Mouse (Mus musculus) fat pad, adult 2 months (tissue): ENCODE measurements around the gene Kpna4.

Experiments
- DNase-seq: peaks from one replicate; pipeline ENCODE4 v3.0.0-alpha.2; 2011; ENCODE audit warnings: low read depth, low spot score; ENCODE audit errors: extremely low read depth

Kpna4 gene

DNA sequence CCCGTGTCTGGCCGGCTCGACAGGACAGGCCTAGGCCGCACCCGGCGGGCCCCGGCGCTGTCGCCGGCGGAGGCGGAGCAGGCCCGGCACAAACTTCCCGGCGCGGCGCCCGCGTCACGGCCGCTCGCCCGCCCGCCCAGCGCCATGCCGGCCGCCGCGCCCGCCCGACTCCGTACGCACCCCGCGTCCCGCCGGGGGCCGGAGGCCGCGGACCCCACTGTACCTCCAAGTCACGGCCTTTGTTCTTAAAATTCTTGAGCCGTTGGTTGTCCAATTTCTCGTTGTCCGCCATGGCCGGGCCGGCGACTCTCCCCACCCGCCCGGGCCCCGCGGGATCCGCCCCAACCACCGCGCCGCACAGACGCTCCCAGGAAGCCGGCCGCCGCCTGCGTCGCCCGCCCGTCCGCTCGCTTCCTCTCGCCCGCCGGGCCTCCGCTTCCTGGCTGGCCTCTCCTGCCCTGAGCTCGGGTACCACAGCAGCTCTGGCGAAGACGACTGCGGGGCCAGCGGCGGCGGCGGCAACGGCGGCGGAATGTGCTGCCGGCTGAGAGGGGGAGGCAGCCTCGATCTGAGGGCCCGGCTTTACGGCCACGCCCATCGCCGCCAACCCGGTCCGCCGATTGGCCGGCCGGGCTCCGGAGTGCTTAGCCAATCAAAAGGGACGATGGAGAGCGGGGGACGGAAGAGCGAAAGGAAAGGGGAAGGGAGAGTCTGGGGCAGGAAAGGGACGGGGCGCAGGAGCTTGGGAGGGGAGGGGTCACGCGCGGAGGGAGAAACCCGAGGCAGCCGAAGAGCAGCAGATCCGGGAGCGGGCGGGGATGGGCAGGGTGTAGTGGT lies at the start of gene Kpna4:
TSS of gene Kpna4 (minus strand) at position 605 of the 837 bp plus-strand sequence.
- peak; percentile 37 for DNase-seq

DNA sequence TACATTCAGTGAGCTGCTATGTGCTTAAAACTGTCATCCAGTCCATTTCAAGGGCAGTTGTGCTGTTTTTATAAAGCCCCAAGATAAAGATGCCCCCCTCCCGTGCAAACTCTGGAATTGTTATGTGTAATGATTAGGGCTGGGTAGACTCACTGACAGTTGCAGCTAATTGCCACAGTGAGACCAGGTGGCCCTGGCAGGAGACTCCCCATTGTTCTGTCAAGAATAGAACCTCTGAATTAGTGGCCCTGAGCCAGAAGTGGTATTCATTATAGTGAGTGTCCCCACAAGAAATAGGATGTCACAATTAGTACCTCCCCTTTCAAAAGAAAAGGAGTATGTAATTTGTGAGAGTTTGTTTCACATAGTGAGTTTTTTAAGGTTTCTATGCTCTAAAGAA lies 48.3 kb upstream of the Kpna4 start:
- DNase-seq, result no peak

DNA sequence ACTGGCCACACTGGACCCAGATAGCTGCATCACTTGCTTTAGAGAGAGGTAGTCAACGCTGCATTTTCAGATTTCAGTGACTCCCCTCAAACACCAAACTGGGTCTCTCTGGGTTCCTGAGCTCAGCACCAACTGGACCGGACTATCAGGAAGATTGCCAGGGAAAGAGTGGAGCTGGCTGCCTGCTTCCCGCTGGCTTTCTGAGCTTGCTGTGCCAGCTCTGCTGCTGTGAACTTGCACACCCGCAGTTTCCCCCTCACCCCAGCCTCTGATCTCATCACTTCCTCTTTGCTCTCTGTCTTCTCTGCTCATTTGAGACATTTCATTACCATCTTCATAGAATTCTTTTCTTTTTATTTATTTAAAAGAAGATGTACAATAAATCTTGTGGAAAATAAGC lies 44.2 kb upstream of the Kpna4 start:
- DNase-seq, result no peak

DNA sequence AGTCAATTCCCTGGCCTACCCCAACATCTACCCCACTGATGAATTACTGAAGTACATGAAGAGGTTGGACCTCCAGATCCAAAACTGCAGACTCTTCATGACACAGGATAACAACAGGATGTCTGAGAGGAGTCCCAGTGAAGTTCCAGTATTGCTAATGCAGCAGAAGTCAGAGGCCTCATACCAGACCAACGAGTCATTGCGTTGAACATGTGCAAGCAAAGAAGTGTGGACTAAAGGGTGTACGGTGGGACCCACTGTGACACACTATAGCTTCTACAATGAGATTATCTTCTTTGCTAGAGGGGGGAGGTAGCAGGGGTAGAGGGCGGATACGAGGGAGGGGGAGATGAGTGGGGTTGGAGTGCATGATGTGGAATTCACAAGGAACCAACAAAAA lies 42.9 kb upstream of the Kpna4 start:
- DNase-seq, result no peak

DNA sequence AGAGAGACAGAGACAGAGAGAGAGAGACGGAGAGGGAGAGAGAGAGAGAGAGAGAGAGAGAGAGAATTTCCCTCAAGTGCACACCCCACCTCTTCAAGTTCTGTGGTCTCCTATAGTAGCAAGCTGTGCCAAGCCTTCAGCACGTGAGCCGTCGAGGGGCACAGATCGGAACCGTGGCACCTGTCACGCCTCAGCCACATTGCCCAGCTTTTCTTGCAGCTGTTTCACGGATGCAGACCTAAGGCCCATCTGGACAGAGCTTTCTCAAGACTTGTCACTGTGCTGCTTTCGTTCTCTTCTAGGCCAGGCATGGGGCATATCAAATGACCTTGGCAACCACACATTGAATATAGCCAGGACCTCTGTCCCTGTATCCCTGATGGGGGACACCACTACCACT lies 41.8 kb upstream of the Kpna4 start:
- DNase-seq, result no peak

DNA sequence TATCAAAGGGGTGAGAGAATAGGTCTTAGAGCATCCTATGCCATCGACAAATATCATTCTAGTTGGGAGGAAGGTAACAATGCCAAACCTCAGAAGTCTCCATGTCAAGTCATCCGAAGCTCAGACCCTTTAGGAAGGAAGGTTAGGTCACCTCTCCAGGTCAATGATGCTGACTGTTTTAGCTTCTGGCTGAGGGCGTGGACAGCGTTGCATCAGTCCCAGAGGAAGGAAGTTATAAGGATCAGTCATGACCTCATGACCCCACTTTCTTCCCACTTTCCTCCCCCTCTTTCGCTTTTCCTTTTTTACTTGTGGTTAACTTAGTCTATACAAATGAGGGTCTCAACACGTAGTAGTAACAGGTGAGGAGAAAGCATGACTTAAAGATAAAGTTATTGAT lies 36.1 kb upstream of the Kpna4 start:
- DNase-seq, result no peak

DNA sequence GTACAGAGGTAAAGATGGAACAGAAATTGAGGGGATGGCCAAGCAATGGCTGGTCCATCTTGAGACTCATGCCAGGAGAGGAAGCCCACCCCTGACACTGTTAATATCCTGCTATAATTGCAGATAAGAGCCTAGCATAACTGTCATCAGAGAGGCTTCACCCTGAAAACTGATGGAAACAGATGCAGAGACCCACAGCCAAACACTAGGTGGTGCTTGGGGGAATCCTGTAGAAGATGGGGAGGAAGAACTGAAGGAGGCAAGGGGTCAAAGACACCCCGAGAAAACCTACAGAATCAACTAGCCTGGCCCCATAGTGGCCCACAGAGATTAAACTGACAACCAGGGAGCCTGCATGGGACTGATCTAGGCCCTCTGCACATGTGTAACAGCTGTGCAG lies 33.5 kb upstream of the Kpna4 start:
- no peak for DNase-seq

DNA sequence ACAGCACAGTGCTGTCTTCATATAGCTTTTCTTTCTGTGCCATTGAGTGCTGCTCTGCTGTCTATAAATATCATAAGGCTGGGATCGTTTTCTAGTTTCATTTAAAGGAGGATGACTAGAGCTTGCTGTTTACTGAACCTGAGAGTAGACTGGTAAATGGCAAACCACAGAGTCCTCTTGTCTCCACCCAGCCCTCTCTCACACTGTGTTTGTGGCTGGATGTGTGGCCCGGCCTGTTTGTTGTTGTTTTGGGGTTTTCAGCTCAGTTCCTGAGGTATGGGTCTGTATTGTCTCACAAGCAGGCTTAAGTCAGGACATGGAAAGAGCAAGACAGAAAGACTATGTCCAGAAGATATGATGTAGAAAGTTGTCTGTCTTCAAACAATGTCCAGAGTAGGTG lies 32.6 kb upstream of the Kpna4 start:
- DNase-seq, result no peak

DNA sequence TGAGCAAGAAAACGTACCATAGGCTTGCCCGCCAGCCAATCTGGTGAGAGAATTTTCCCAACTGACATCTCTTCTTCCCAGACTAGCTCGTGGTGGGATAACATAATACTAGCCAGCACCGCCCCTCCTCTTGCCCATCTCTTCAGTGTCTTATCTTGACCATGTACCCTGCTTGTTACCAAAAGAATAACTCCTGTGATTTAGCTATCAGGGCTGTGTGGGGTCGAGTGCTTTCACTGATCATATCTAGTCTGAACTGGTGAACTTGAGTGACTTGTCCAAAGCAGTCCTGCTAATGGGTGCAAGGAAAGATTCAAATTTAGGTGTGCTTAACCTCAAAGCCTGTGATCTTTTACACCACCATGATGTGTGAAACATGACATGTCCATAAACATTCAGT lies 31.0 kb upstream of the Kpna4 start:
- no peak for DNase-seq

DNA sequence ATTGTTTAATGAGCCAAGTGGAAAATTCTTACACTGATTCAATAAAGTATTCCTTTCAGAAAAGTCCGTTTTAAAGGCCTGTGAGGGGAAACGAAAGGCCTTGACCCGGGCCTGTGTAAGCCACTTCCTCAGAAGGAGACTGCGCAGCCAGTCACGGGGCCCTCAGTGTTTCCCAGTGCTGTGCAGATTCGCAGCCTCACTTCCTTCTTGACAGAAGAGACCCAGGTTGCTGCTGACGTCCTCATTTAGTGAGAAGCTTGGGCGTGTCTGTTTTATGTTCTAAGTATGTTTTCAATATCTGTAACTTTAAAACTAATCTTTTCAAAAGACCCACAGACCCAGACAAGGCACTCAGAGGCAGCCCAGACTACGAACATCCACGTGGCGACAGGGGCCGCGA lies 29.6 kb upstream of the Kpna4 start:
- DNase-seq, result no peak

DNA sequence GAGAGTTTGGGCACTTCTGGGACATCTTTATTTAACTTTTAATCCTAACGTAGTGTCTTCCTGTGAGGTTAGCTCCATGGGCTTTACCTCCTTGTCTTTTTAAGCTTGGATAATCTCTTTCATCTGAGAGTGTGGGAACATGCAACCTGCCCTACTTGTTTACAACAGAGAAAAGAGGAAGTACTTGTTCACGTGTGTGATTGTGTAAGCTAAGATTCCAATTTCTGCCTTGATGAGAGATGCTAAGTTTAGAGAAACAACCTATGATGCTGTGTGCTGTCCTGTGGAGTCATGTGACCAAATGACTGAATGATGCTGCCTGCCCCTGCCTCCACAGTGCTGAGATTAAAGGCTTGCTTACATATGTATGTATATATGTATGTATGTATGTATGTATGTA lies 27.8 kb upstream of the Kpna4 start:
- DNase-seq, result no peak

DNA sequence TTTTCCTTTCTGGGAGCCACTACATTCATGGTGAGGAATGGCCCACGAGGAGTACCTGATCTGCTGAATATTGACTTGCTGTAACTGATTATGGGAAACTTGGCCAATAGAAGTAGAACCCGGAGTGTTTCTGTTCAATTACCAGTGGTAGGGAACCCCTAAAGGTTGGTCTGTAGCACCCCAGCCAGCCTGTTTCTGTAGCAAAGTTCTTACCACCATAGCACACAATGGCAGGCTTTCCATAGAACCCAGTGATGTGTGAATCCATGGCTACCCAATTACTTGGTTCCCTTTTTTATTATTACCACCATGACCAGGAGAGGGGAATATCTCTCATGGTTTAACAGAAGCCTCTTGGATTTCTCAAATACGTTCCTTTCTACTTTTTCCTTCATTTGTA lies 24.0 kb upstream of the Kpna4 start:
- no peak for DNase-seq

DNA sequence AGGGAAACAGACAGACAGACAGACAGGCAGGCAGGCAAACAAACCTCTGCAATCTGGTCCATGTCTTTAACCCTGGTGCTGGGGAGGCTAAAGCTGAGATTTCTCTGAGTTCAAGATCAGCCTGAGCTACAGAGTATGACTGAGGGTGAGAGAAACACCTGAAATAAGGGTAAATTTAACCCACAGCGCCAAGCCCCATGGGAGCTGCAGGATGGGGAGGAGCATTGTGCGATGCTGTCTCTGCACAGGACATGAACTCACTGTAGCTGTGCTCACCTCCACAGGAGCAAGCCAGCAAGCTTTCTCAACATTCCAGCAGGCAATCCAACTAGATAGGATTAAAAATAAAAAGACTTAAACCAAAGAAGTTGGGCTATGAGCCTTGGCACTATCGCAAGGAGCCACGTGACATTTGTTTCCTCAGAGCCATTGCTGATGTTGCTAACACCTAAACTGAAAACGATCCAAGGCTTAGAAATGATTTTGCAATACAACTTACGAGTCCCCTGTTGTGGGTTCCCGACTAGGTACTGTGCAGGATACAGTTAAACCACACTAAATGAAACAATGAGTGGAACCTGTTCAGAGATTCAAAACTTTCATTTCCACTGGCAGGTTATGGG lies 15.6 kb upstream of the Kpna4 start:
- peak; percentile 80 for DNase-seq

DNA sequence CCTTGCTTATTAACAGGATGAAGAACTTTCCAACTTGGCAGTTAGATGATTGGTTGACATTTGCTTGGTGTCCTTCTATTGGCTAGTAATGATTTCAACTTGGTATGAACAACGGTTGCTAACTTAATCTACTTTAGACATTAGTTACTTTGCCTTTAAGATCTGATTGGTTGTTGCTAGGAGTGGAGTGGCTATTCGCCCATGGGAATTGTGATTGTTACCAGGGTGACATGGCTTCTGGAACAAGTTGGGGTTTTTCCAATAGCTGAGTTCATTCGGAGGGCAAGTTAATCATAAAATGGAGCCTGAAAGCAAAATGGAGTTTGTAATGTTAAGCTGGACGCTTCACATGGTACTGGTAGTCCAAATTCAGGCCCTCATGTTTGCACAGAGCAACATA lies 13.9 kb upstream of the Kpna4 start:
- DNase-seq, result no peak

DNA sequence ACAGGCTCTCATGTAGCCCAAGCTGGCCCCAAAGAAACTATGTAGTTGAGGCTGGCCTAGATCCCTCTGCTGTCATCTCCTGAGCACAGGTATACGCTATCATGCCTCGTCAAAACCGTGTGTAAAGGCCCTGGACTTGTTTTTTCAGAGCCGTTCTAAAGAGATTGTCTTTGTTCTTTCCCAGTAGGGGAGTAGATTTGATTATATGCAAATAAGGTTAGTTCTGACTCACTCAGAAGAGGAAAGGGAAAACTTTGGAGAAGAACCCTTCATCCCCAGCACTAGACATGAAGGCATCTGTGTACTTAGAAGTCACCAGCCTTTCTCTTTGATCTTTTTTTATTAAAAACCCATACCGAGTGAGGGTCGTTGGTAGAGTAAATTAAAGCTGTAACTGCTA lies 9.1 kb upstream of the Kpna4 start:
- DNase-seq, result no peak

DNA sequence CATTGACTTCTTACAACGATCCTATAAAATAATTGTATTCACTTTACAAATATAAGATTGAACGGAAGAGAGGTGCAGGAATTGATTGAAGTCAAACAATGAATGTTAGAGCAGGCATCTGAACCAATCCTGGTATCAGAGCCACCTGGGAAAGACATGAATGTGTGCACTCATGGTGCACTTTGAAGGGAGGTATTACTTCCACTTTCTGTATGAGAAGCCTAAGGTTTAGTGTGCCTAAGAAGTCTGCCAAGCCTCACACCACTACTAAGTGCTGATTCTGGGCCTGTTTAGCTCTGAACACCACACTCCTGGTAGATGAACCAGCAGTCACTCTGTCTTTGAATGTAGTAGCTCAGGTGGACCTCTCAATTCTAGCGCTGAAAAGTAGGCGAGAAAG lies 4.1 kb upstream of the Kpna4 start:
- no peak for DNase-seq

DNA sequence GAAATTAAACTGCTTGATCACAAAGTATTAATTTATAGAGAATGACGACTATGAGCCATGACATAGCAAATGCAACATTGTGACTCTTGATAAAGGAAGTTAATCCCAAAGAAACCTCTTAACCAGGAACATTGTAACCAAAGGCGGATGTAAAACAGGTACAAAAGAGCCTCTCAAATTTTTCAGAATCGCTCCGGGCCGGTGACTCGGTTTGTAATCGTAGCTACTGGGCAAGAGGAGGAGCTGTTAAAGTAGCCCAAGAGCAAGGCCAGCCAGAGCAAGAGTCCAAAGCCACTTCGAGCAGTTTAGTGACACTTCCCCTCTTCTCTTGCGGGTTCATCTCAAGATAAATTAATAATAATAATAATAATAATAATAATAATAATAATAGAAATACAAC lies 780 bp upstream of the Kpna4 start:
- DNase-seq, result no peak

DNA sequence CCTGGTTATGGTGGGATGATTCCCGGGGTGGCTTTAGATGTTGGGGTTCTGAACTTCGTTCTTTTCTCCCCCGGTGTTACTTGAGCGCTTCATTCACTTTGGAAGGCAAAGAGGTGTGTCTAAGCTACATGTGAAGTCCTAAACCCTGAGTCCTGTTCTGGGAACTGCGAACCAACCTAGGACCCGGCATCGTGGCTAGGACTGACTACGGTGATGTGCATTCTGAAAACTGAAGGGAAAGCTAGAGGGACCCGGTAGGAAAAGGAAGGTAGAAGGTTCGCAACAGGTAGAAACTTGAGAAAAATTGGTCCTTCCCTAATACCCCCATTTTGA lies 399 bp upstream of the Kpna4 start:
- no peak for DNase-seq

DNA sequence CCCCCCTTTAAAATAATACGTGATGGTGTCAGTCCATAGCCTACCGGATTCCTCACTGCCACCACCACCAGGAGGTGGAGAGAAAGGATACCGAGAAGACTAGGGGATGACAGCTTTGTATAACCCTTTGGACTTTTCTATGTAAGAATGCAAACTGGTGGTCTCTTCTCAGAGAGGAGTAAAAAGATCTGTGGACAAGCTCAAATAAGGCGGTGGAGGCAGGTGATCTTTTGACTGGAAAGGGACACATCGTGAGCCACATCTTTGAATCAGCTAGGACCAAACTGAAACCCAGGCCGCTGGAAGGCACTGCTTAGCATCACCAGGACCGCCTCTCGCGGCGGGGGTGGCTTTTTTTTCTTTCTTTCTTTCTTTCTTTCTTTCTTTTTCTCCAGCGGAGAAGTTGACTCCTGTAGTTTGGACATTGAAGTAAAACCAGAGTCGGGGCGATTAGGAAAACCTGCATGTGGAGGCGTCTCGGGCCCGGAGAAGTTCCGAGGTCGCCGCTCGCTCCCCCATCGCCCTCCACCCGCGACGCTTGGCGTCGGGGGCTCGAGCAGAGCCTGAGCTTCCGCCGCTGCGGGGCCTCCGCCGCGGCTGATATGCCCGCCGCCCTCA lies 913 bp downstream of the Kpna4 start:
- DNase-seq, result no peak

DNA sequence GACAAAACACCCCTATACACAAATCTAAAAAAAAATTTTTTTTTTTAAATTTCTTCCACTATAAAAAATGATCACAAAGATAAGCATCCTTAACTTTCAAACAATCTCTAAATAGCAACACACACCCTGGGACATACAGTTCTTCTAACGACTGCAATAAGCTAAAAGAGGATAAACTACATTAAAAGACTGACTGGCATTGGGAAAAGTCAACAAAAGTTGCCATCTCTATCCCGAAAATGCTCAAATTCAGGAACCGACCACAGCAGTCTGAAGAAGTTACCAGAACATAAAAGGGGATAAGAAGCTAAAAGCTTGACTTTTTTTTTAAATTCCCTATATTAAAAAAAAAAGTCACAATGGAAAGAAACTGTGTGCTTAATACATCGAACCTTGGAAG lies 1.5 kb downstream of the Kpna4 start:
- DNase-seq, result no peak

DNA sequence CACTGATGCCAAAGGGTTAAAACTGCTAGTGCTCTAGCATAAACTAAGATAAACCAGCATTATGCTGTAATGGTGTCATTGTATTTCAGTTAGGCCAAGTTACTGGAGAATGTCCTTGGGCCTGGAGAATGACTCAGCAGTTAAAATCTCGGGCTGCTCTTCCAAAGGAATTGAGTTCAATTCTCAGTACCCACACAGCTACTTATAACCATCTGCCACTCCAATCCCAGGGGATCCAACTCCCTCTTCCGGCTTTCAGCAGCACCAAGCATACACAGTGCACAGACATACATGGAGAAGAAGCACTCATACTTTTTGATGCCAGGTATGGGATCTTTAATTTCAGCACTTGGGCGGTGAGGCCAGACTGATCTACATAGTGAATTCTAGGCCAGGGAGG lies 8.1 kb downstream of the Kpna4 start:
- no peak for DNase-seq

DNA sequence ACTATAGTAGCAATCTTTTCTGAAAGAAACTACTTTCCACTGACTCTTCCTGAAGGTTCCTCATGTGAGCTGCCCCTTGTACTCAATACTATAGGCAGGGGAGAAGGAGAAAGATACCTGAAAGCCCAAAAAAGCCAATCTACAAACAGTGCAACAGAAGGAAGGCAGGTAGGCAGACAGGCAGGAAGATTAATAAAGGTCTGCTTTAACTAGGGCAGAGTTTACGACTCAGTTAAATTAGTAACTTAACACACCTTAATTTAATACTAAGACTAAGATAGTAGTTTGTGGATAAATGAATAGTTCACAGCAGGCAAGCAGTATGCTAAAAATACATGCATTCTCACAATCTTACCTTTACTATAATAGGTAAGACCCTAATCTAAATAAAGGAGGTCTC lies 12.2 kb downstream of the Kpna4 start:
- DNase-seq, result no peak

DNA sequence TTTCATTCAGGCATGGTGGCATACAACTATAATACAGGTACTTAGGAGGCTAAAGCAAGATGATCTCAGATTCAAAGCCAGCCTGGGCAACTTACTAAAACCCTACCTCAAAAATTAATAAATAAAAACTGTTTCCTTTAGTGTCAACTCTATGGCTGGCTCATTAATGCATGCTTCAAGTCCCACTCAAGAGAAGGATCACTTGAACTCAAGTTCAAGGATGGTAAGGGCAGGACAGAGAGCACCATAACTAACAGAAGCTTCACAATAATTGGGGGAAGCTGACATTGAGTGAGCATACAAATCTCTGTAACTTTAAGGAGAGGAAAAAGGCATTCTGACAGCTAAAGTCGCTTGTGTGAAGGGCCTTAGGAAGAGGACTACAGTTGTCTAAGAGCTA lies 13.0 kb downstream of the Kpna4 start:
- no peak for DNase-seq
